Mouse (Mus musculus) stomach, embryonic 16.5 days (tissue): ENCODE measurements around the gene Syngr1. TPM values are rescaled to one million over a fixed set of nuclear protein-coding genes. Genes with fewer than 3 reads are reported as not detected.

ENCODE experiments used
- ATAC-seq: fragments of 200-750 bp; cut with Nextera tagmentation; 2 replicates; pipeline ENCODE4 v1.8.0; 2017; ENCODE audit warnings: moderate number of reproducible peaks, moderate TSS enrichment; ENCODE audit not compliant: insufficient read depth, low FRiP score
- H3K27ac ChIP-seq: fragments of 300-500 bp; sonication (generic); 2 replicates; pipeline ENCODE4 v1.5.1; 2014; ENCODE audit warnings: low read length
- H3K27me3 ChIP-seq: fragments of 300-500 bp; sonication (generic); 2 replicates; pipeline ENCODE4 v1.6.1; 2014; ENCODE audit warnings: low read length, control low read depth, mixed read lengths; ENCODE audit not compliant: control insufficient read depth, insufficient read depth
- H3K36me3 ChIP-seq: fragments of 300-500 bp; sonication (generic); 2 replicates; pipeline ENCODE4 v1.6.1; 2014; ENCODE audit warnings: low read length; ENCODE audit not compliant: control insufficient read depth, insufficient read depth
- H3K4me1 ChIP-seq: fragments of 300-500 bp; sonication (generic); 2 replicates; pipeline ENCODE4 v1.6.1; 2014; ENCODE audit warnings: low read length, control low read depth, mixed read lengths; ENCODE audit not compliant: control insufficient read depth, insufficient read depth
- H3K4me2 ChIP-seq: fragments of 300-500 bp; sonication (generic); 2 replicates; pipeline ENCODE4 v1.6.1; 2014; ENCODE audit warnings: low read depth, low read length, mixed read lengths
- H3K4me3 ChIP-seq: fragments of 300-500 bp; sonication (generic); replicated peaks from 2 replicates; pipeline ENCODE4 v1.5.1; 2014; ENCODE audit warnings: mild to moderate bottlenecking, low read length
- H3K9ac ChIP-seq: fragments of 300-500 bp; sonication (generic); 2 replicates; pipeline ENCODE4 v1.6.1; 2014; ENCODE audit warnings: low read length
- H3K9me3 ChIP-seq: fragments of 300-500 bp; sonication (generic); replicated peaks from 2 replicates; pipeline ENCODE4 v1.6.1; 2016; ENCODE audit warnings: low read length, control low read depth; ENCODE audit not compliant: control insufficient read depth
- WGBS: fragments of 180-500 bp; shearing (Covaris S2); extraction: QIAGEN DNeasy Blood & Tissue Kit; methylation state at CpG from one replicate; pipeline ENCODE4 v1.1.7; 2014; 5-methylcytosine and 5-hydroxymethylcytosine counted together
- polyA plus RNA-seq: library from polyadenylated mRNA; unstranded; fragments of >200 nt; fragmentation: Nextera tagmentation; extraction: Ambion mirVana; gene quantifications from 2 replicates; pipeline ENCODE4 v1.2.1, GENCODE M21; 2015

The Syngr1 gene
- polyA plus RNA-seq, 1 experiment from 2014 or later: 43.1 TPM

DNA sequence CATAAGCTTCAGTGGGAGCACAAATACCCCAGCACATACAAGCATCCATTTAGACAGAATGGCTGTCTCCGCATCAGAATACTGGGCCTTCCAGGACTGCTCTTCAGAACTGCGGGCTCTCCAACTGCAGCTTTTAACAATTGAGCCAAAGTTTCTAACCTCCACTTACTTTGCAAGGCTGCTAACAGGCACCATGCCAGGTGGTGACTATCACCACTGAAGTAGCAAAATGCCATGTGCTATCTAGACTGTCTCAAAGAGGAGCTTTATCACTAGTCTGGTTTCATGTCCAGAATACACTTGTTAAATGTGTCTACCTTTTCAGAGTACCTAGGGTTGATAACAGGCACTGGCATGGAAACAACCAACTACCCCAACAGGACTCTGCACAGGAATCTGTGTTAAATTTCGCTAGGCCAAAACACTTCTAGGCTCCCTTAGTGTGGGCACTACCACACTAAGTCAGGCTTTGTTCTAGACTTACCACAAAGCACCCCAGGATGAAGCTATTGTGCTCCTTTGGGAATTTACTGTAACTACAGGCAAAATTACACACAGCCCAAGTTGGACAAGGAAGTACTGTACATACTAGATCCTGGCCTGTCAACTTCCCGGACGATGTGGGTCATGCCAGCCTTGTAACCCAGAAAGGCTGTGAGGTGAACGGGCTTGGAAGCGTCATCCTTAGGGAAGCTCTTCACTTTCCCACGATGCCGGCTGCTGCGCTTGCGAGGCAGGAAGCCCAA, 9.2 kb upstream of the Syngr1 start:
- peak overlapping the region; percentile 78 for H3K4me3 ChIP-seq
- peaks cover 25% of the 10 kb centered on the region for H3K36me3 ChIP-seq
- H3K9ac ChIP-seq: peak overlapping the region; percentile 88
- no peaks in the 10 kb centered on the region for H3K27me3 ChIP-seq
- H3K4me1 ChIP-seq: peaks cover 23% of the 10 kb centered on the region
- peak overlapping the region; percentile 92 for H3K27ac ChIP-seq
- no peaks in the 10 kb centered on the region for H3K9me3 ChIP-seq
- ATAC-seq: no peak
- peak overlapping the region; percentile 83 for H3K4me2 ChIP-seq
- WGBS: 5% methylated on average over 11 of the region's 11 CpGs

DNA sequence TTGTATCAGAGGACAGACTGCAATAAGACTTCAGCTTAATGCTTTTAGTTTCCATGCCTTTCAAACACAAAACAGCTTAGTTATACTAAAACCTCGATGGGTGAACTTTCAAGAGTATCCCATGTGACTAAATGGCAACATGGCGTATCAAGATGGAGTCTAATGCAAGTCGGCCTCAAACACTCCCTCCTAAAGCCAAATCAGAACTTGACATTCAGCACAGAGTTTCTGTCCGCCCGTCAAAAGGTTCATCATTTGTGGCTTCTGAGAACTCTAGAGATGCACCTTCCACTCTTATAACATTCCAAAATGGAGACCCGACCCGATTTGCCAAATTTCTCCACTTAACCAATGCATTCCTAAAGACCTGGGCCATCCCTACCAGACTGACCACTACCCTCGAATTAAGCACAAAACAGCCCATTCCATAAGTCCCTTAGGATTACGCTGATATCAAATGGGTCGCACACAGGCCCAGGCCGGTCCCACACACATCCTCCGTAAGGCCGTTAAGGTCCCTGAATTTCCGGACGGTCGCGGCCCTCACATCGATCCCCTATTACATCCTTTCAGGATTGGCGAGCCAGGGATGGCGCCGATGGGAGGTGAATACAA, 8.4 kb upstream of the Syngr1 start:
- H3K4me1 ChIP-seq: peaks cover 23% of the 10 kb centered on the region
- peaks cover 24% of the 10 kb centered on the region for H3K36me3 ChIP-seq
- peak overlapping the region; percentile 88 for H3K9ac ChIP-seq
- under 1% methylated on average over 21 of the region's 21 CpGs for WGBS
- peak overlapping the region; percentile 92 for H3K27ac ChIP-seq
- no peaks in the 10 kb centered on the region for H3K9me3 ChIP-seq
- H3K27me3 ChIP-seq: no peaks in the 10 kb centered on the region
- H3K4me3 ChIP-seq: peak overlapping the region; percentile 78
- ATAC-seq: peak; percentile 45
- peak overlapping the region; percentile 83 for H3K4me2 ChIP-seq

DNA sequence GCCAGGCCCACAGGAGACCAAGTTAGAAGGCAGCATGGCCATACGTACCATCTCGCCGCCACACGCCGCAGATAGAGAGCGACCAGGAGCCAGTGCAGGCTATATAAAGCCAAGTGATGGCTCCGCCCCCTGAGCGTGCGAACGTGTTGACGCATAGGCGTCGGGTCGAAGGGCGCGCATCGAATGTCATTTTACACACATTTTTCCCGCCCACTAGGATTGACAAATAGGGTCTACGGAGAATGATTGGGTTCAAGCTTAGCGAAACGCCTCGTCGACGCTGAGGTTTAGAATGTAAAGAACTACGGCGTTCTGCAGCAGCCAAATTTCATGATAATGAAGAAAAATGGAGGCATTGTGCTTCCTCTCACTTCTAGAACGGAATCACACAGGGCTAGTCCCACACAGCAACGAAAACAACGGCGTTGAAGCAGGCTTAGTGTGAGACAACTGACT, 7.8 kb upstream of the Syngr1 start:
- peak overlapping the region; percentile 93 for H3K27ac ChIP-seq
- H3K36me3 ChIP-seq: peaks cover 22% of the 10 kb centered on the region
- ATAC-seq: peak; percentile 97
- no peaks in the 10 kb centered on the region for H3K9me3 ChIP-seq
- no peaks in the 10 kb centered on the region for H3K27me3 ChIP-seq
- H3K4me3 ChIP-seq: peak overlapping the region; percentile 78
- H3K9ac ChIP-seq: peak overlapping the region; percentile 88
- peak overlapping the region; percentile 83 for H3K4me2 ChIP-seq
- WGBS: under 1% methylated on average over 30 of the region's 30 CpGs
- H3K4me1 ChIP-seq: peaks cover 23% of the 10 kb centered on the region

DNA sequence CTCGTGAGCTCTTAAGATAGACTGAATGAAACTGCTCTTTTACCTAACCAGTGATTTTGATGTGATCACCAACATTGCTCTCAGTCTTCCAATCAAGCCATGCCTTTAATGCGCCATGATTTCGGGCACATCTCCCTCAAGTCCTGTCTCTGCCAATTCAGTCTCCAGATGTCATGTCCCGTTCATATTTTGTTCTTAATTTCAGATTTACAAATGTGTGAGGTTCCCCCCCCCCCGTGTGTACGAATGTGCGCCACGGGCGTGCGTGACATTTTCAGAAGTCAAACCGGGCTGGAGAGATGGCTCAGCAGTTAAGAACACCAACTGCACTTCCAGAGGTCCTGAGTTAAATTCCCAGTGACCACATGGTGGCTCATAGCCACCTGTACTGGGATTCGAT, 7.4 kb upstream of the Syngr1 start:
- H3K27ac ChIP-seq: peak overlapping the region; percentile 93
- no peaks in the 10 kb centered on the region for H3K9me3 ChIP-seq
- peak; percentile 6; the same call in 1 of the 2 replicates for ATAC-seq
- H3K4me2 ChIP-seq: peak overlapping the region; percentile 73
- H3K9ac ChIP-seq: peak overlapping the region; percentile 61
- H3K36me3 ChIP-seq: peaks cover 19% of the 10 kb centered on the region
- WGBS: 1% methylated on average over 12 of the region's 12 CpGs
- H3K4me1 ChIP-seq: peaks cover 23% of the 10 kb centered on the region
- peak overlapping the region; percentile 78 for H3K4me3 ChIP-seq
- H3K27me3 ChIP-seq: no peaks in the 10 kb centered on the region

DNA sequence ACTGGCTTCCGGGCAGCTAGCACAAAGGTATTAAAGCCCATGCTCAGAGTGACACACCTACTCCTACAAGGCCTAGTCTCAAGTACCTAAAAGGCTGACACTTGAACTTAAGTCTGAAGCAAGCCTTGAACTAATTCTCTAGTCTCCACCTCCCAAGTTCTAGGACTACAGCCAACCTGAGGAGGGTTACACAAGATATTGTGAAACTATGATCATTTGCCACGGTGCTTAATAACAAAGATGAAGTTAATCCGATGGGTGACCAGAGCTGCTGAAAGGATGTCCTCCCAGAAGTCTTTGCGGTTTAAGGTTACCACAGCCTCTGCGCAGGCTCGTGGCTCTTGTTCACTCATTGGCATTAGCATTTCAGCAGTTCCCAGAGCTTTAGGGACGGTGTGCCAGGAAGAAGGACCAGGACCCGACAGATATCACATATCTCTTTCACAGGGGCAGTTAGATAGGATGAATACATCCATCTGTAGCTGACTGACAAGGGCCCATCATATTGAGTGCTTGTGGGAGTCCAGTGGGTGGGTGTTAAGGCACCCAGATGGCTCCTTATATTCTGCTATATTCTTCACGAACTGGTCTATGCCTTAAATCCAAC, 3.6 kb upstream of the Syngr1 start:
- no peaks in the 10 kb centered on the region for H3K36me3 ChIP-seq
- no peaks in the 10 kb centered on the region for H3K9me3 ChIP-seq
- H3K27me3 ChIP-seq: peaks cover 8% of the 10 kb centered on the region; the same call in 1 of the 2 replicates
- H3K4me1 ChIP-seq: peaks cover 4% of the 10 kb centered on the region; the same call in 1 of the 2 replicates
- ATAC-seq: no peak
- 81% methylated on average over 9 of the region's 9 CpGs for WGBS
- no peak overlapping the region for H3K4me2 ChIP-seq
- no peak overlapping the region for H3K4me3 ChIP-seq
- no peak overlapping the region for H3K27ac ChIP-seq
- H3K9ac ChIP-seq: no peak overlapping the region

DNA sequence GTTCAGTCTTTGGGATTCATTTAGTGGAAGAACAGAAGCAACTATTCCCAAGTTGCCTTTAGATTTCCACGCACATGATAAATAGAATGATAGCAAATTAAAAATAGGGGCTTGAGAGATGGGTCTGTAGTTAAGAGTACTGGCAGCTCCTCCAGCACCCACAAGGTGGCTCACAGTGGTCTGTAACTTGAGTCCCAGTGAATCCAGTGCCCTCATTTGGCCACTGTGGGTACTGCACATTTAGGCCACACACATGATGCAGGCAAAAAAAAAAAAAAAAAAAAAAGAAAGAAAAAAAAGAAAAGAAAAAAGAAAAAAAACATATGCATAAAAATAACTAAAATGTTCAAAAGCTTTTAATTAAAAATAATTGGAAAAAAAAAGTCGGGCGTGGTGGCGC, 2.5 kb upstream of the Syngr1 start:
- H3K4me2 ChIP-seq: no peak overlapping the region
- no peak overlapping the region for H3K4me3 ChIP-seq
- no peak overlapping the region for H3K9ac ChIP-seq
- peaks cover 4% of the 10 kb centered on the region; the same call in 1 of the 2 replicates for H3K4me1 ChIP-seq
- H3K27ac ChIP-seq: no peak overlapping the region
- H3K9me3 ChIP-seq: no peaks in the 10 kb centered on the region
- no peak for ATAC-seq
- H3K36me3 ChIP-seq: no peaks in the 10 kb centered on the region
- WGBS: 36% methylated on average over 4 of the region's 4 CpGs
- peaks cover 8% of the 10 kb centered on the region; the same call in 1 of the 2 replicates for H3K27me3 ChIP-seq

DNA sequence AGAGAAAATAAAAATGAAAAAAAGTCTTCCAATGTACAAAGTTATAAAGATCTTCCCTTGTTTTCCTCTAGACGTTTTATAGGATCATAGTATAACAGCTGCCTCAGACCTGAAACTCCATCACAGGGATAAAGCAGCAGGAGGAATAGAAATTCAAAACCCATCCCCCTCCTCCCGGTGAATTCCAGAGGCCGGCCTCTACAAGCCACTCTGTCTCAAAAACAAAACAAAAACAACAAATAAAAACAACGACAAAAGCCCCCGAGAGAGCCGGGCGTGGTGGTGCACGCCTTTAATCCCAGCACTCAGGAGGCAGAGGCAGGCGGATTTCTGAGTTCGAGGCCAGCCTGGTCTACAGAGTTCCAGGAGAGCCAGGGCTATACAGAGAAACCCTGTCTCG, 979 bp upstream of the Syngr1 start:
- Histone ChIP-seq H3K9ac (no peak overlapping the region), H3K27me3 (peaks cover 8% of the 10 kb centered on the region; the same call in 1 of the 2 replicates), H3K9me3 (no peaks in the 10 kb centered on the region), H3K4me1 (peaks cover 4% of the 10 kb centered on the region; the same call in 1 of the 2 replicates), H3K4me3 (no peak overlapping the region), H3K27ac (no peak overlapping the region), H3K36me3 (no peaks in the 10 kb centered on the region), H3K4me2 (no peak overlapping the region)
- WGBS: 70% methylated on average over 11 of the region's 11 CpGs
- no peak for ATAC-seq

DNA sequence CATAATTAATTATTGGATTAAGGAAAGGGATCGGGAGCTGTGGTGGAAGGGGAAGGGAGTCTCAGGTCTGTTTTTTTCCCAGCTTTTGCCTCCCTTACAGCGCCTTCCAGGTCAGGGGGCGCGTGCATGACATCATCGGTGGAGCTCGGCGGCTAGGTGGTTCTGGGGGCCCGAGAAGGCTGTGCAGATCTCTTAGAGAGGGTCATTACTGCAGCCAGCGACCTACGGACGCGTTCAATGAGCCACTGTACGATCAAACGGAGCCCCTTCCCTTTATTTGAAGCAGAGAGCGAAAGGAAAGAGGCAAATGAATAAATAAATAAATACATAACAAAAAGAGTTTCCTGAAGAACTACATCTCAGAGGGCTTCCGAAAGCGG, 403 bp upstream of the Syngr1 start:
- Histone ChIP-seq H3K4me1 (peaks cover 4% of the 10 kb centered on the region; the same call in 1 of the 2 replicates), H3K9me3 (no peaks in the 10 kb centered on the region), H3K27me3 (peaks cover 8% of the 10 kb centered on the region; the same call in 1 of the 2 replicates), H3K27ac (no peak overlapping the region), H3K4me2 (peak overlapping the region; percentile 86), H3K4me3 (peak overlapping the region; percentile 61), H3K9ac (peak overlapping the region; percentile 79), H3K36me3 (no peaks in the 10 kb centered on the region)
- WGBS: under 1% methylated on average over 17 of the region's 17 CpGs
- ATAC-seq: no peak

DNA sequence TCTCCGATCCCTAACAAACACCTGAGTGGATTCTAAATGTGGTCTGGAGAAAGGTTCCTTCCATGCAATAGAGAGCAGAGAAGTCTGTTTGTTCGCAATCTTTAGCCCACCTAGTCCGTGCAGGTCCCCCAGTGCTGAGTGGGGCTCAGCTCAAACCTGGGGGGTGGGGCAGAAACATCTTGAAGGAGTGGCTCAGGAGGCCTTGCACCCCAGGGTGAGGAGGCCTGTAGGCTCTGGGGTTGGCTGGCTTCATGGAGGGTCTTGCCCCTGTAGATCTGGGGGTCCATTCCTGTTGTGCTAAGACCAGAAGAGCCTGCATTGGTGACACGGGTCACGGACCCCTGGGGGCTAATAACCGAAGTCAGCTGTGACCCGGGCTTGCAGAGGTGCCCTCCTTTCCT, 907 bp downstream of the Syngr1 start:
- Histone ChIP-seq H3K9ac (peak overlapping the region; percentile 79), H3K4me3 (peak overlapping the region; percentile 61), H3K27ac (peak overlapping the region; percentile 12; the same call in 1 of the 2 replicates), H3K27me3 (peaks cover 8% of the 10 kb centered on the region; the same call in 1 of the 2 replicates), H3K4me2 (peak overlapping the region; percentile 86), H3K36me3 (no peaks in the 10 kb centered on the region), H3K4me1 (peaks cover 16% of the 10 kb centered on the region), H3K9me3 (no peaks in the 10 kb centered on the region)
- 28% methylated on average over 7 of the region's 7 CpGs for WGBS
- ATAC-seq: no peak
